Mouse (Mus musculus) kidney, adult 2 months (tissue): Measurements from ENCODE around the gene Fbxo24.

ENCODE experiments used
- CTCF ChIP-seq: fragments of 200-500 bp; conservative IDR thresholded peaks from 2 replicates; pipeline ENCODE4 v1.5.1; 2011; ENCODE audit warnings: low read depth, mild to moderate bottlenecking, control low read depth, low read length, moderate library complexity, mixed read lengths; ENCODE audit not compliant: insufficient read depth, insufficient read length
- POLR2A ChIP-seq: fragments of 200-500 bp; IDR thresholded peaks from one replicate; pipeline ENCODE4 v1.6.1; 2011; ENCODE audit warnings: low read depth, low read length, control low read depth

DNA sequence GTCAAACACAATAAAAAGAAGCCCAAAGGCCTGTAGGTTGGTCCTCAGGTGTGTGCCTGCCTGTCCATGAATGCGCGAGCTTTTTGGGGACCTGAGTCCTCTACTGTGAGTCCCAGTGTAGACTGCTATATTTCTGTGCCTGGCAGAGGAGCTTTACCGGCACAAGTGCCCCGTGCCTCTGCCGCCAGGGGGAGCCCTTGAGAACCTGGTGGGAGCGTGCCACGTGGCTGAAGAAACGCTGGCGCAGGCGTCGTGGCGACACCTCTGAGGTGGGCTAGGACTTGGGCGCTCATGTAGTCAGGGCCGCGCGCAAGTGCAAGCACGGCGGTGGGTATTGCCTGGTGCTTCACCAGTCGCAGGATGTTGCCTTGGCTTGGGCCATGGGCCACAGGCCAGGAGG is 12.3 kb upstream of the Fbxo24 start, which contains the start of gene Sap25:
- TF ChIP-seq CTCF (peak; percentile 57), POLR2A (no peak)
